Mouse (Mus musculus): Measurements from ENCODE around the gene Gm4724. TPM values are rescaled to one million over a fixed set of nuclear protein-coding genes. Genes with fewer than 3 reads are reported as not detected.
"Not testable (repeated sequence)": the region's sequence is repeated elsewhere in the genome, so short reads cannot be mapped to it uniquely, and the experiment has no call there.

The Gm4724 gene
- polyA plus RNA-seq (2014; fragmentation: Nextera tagmentation; extraction: Ambion mirVana), result 16.9 and 17.1 TPM in 2 replicates

DNA sequence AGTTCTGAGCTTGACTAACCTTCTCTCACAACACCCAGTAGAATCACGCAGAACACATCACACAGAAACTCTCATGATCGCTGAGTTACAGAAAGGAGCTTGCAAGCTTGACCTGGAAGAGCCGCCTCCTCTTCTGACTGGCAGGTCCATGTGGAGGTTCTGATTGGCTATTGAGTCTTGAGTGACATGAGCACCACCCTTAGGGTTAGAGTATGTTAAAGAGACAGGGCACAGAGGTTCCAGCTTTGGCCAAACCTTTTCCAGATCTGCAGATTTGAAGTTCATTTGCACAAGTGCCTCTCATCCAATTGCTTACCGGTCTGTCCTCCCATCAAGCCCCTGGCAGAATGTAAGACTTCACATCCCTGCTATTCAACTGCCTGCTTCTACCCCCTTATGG lies at the start of gene Gm4724:
Gm4724 (minus strand) TSS at position 101 of the 400 bp plus-strand sequence.
- H3K9ac ChIP-seq (ENCODE audit: low read depth, low read length); H3K27me3 ChIP-seq (ENCODE audit: control insufficient read depth, insufficient read depth, low read length); H3K4me3 ChIP-seq (ENCODE audit: low read length); H3K9me3 ChIP-seq (ENCODE audit: control insufficient read depth, low read length); ATAC-seq (ENCODE audit: low FRiP score, low TSS enrichment); H3K27ac ChIP-seq (ENCODE audit: low read depth, low read length); H3K36me3 ChIP-seq (ENCODE audit: control insufficient read depth, insufficient read depth, low read length); H3K4me2 ChIP-seq (replicated peaks; ENCODE audit: low read depth, low read length); H3K4me1 ChIP-seq (ENCODE audit: control insufficient read depth, insufficient read depth, low read length): not testable (repeated sequence)
- WGBS, result no CpG with 5 or more reads among the region's 4 CpGs

DNA sequence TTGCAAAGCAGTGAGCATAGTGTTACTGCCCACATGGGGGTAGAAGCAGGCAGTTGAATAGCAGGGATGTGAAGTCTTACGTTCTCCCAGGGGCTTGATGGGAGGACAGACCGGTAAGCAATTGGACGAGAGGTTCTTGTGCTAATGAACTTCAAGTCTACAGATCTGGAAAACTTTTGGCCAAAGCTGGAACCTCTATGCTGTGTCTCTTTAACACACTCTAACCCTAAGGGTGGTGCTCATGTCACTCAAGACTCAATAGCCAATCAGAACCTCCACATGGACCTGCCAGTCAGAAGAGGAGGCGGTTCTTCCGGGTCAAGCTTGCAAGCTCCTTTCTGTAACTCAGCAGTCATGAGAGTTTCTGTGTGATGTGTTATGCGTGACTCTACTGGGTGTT lies 34.1 kb upstream of the Gm4724 start, which contains the start of gene Zfp965:
Zfp965 (plus strand) TSS at position 301 of the 400 bp plus-strand sequence.
- H3K27me3 ChIP-seq (ENCODE audit: control insufficient read depth, insufficient read depth, low read length); H3K27ac ChIP-seq (ENCODE audit: low read depth, low read length); H3K36me3 ChIP-seq (ENCODE audit: control insufficient read depth, insufficient read depth, low read length); H3K9ac ChIP-seq (ENCODE audit: low read depth, low read length); H3K9me3 ChIP-seq (ENCODE audit: control insufficient read depth, low read length); ATAC-seq (ENCODE audit: low FRiP score, low TSS enrichment); H3K4me1 ChIP-seq (ENCODE audit: control insufficient read depth, insufficient read depth, low read length); H3K4me3 ChIP-seq (ENCODE audit: low read length); H3K4me2 ChIP-seq (replicated peaks; ENCODE audit: low read depth, low read length): not testable (repeated sequence)
- WGBS, result no CpG with 5 or more reads among the region's 6 CpGs

Other genes with a start within 250 kb of the Gm4724 start
- 5.3 and 6.4 TPM in 2 replicates for gene Gm14391, start 228.9 kb downstream of the Gm4724 start, polyA plus RNA-seq (2014; fragmentation: Nextera tagmentation; extraction: Ambion mirVana)
- 6.1 TPM in 1 of 2 replicates, not detected in the other for gene Gm14440, start 160.7 kb downstream of the Gm4724 start, polyA plus RNA-seq (2014; fragmentation: Nextera tagmentation; extraction: Ambion mirVana)
- 21.7 and 26.1 TPM in 2 replicates for gene Gm4631, start 97.6 kb downstream of the Gm4724 start, polyA plus RNA-seq (2014; fragmentation: Nextera tagmentation; extraction: Ambion mirVana)
- gene Zfp968, start 63.4 kb downstream of the Gm4724 start, polyA plus RNA-seq (2014; fragmentation: Nextera tagmentation; extraction: Ambion mirVana), result 4.8 and 5.7 TPM in 2 replicates
- gene Zfp965, start 34.2 kb upstream of the Gm4724 start, polyA plus RNA-seq (2014; fragmentation: Nextera tagmentation; extraction: Ambion mirVana), result 6.8 and 7.6 TPM in 2 replicates
- not detected in 2 replicates for gene Gm11007, start 208.2 kb upstream of the Gm4724 start, polyA plus RNA-seq (2014; fragmentation: Nextera tagmentation; extraction: Ambion mirVana)